Mouse (Mus musculus): ENCODE measurements around the gene Mycl.

DNA sequence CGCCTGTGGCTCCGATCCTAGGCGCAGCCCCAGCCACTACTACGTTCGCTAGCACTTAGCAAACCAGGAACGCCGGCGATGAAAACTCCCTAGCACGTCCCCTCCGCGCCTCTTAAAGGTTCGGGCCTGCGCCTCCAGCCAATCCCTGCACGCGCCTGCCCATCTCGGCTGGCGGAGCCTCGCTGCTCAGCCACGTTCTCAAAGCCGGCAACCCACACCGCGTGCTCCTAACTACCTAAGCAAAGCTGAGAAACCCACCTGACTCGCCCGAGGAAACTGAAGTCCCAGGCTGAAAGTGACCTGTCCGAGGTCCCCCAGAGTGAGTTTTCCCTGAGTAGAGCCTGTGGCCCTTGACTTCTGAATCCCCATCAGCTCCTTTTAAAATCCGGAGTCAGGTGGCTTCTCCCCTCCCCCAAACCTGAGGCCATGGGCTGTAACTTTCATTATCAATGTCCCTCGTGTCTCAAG is 34.3 kb upstream of the Mycl start, which contains the start of gene Mfsd2a:
- no peak for TF ChIP-seq CTCF (IDR thresholded peaks at IDR 0.05; ENCODE audit: insufficient read depth, low read length)
- peak; percentile 37; the same call in 1 of the 2 replicates for TF ChIP-seq POLR2A (IDR thresholded peaks at IDR 0.05; ENCODE audit: borderline replicate concordance, extremely low read depth, low read depth, low read length)

Data from lung, adult 2 months (tissue).